Mouse (Mus musculus) lung, adult 2 months (tissue): ENCODE measurements around the gene Rpp14.

Source experiments
- CTCF ChIP-seq: fragments of 200-500 bp; IDR thresholded peaks from 2 replicates; pipeline ENCODE4 v1.5.1; 2011; ENCODE audit warnings: mild to moderate bottlenecking, low read length, control low read depth; ENCODE audit not compliant: insufficient read depth
- POLR2A ChIP-seq: fragments of 200-500 bp; IDR thresholded peaks from 2 replicates; pipeline ENCODE4 v1.6.1; 2011; ENCODE audit warnings: low read depth, mild to moderate bottlenecking, control low read depth, low read length, borderline replicate concordance; ENCODE audit errors: extremely low read depth

DNA sequence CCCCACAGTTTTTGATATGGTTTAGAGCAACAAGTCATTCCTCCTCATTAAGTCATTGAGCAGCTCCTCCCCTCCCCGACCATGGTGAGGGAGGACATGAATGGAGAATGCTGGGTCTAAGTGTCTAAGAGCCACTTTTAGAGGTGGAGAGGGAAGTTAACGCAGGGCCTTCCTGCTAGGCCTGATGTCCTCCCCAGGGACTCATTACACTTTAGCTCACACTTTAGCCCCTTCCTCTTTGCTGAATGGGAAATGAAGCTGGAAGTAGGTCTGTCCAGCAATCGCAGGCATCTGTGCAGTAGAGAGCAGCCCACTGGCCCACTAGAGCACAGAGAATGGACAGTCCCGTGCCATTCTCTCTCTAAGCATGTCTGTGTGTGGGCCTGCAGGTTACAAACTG, 27.9 kb downstream of the Rpp14 start:
- TF ChIP-seq CTCF = no peak
- TF ChIP-seq POLR2A = no peak
